In the genomic region with DNA sequence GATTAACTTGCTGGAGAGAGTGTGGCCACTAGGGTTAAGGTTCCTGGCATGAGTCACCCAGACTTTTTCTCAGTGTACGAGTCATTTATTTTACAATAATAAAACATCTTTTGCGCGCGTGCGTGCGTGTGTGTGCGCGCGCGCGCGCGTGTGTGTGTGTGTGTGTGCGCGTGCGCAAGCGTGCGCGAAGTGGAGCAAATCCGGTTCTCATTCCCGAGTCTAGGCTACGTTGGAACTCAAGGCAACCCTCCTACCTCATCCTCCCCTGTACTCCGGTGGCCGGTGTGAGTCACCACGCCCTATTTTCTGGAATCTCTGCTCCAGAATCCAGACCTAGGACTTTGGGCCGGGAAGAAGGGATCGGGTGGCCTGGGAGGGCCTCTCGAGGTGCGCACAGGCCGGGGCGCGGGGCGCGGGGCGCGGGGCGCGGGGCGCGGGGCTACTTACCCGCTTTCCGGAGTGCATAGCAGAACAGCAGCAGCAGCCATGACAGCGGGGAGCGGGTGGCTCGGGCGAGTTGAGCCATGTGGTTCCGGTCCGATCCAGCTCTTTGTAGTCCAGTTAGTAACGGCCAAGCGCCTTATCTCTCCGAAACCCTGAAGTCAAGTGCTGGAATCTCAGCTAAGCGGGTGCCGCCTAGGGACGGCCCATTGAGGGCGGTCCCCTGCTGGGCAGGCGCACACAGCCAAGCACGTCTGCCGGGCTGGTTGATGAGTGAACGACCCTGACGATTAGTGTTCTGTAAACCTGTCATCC, we compare ENCODE assay signal across 8 mouse cellular contexts. TPM values are rescaled to one million over a fixed set of nuclear protein-coding genes. Genes with fewer than 3 reads are reported as not detected.
DNase-seq lines count a peak whose midpoint lies in the region; ATAC-seq lines count a peak whose summit lies in the region.

TSS of gene Pvr (minus strand) at position 655 of the 756 bp plus-strand sequence.

- H3K4me1 ChIP-seq in embryonic facial prominence, embryonic 15.5 days = peaks cover 8% of the 10 kb centered on the region
- peaks cover 15% of the 10 kb centered on the region for H3K4me1 ChIP-seq in heart, embryonic 10.5 days
- peaks cover 5% of the 10 kb centered on the region; the same call in 1 of the 2 replicates for H3K4me1 ChIP-seq in kidney, embryonic 14.5 days (ENCODE audit: control insufficient read depth, insufficient read depth, low read length)
- peaks cover 9% of the 10 kb centered on the region; the same call in 1 of the 2 replicates for H3K4me1 ChIP-seq in limb, embryonic 15.5 days
- peaks cover 4% of the 10 kb centered on the region for H3K4me1 ChIP-seq in midbrain, embryonic 16.5 days (ENCODE audit: control insufficient read depth, insufficient read depth, low read length)

- no peaks in the 10 kb centered on the region for H3K27me3 ChIP-seq in embryonic facial prominence, embryonic 15.5 days
- H3K27me3 ChIP-seq in heart, embryonic 10.5 days (ENCODE audit: insufficient read depth, poor library complexity, severe bottlenecking) = no peaks in the 10 kb centered on the region
- H3K27me3 ChIP-seq in kidney, embryonic 14.5 days (ENCODE audit: control insufficient read depth, insufficient read depth, low read length) = no peaks in the 10 kb centered on the region
- H3K27me3 ChIP-seq in limb, embryonic 15.5 days = no peaks in the 10 kb centered on the region
- H3K27me3 ChIP-seq in midbrain, embryonic 16.5 days (ENCODE audit: control insufficient read depth, insufficient read depth, low read depth, low read length) = no peaks in the 10 kb centered on the region

- 1% methylated on average over 60 of the region's 60 CpGs for WGBS in embryonic facial prominence, embryonic 15.5 days
- WGBS in heart, embryonic 10.5 days = under 1% methylated on average over 60 of the region's 60 CpGs
- WGBS in kidney, embryonic 14.5 days = 0% methylated on average over 60 of the region's 60 CpGs
- under 1% methylated on average over 59 of the region's 60 CpGs for WGBS in limb, embryonic 15.5 days
- WGBS in midbrain, embryonic 16.5 days = 1% methylated on average over 60 of the region's 60 CpGs

- H3K9ac ChIP-seq in embryonic facial prominence, embryonic 15.5 days = peak within 1 kb of the TSS; percentile 61
- peak within 1 kb of the TSS; percentile 76 for H3K9ac ChIP-seq in kidney, embryonic 14.5 days (ENCODE audit: low read depth, low read length)
- peak within 1 kb of the TSS; percentile 74 for H3K9ac ChIP-seq in limb, embryonic 15.5 days
- H3K9ac ChIP-seq in midbrain, embryonic 16.5 days (ENCODE audit: low read depth, low read length) = peak within 1 kb of the TSS; percentile 82

- H3K27ac ChIP-seq in embryonic facial prominence, embryonic 15.5 days (replicated peaks) = peak within 1 kb of the TSS; percentile 74
- H3K27ac ChIP-seq in heart, embryonic 10.5 days = peak within 1 kb of the TSS; percentile 96
- peak within 1 kb of the TSS; percentile 63 for H3K27ac ChIP-seq in kidney, embryonic 14.5 days (ENCODE audit: low read depth, low read length)
- H3K27ac ChIP-seq in limb, embryonic 15.5 days = peak within 1 kb of the TSS; percentile 86
- H3K27ac ChIP-seq in midbrain, embryonic 16.5 days (ENCODE audit: low read length) = peak within 1 kb of the TSS; percentile 89

- DNase-seq in 3T3-L1 (ENCODE audit: low read depth, low spot score) = peak; percentile 89
- peak; percentile 90 to 91 for DNase-seq in adrenal gland, postnatal 36 days
- peak; percentile 84 for DNase-seq in heart, embryonic 10.5 days (ENCODE audit: low spot score)
- DNase-seq in spleen, postnatal 36 days (ENCODE audit: low spot score in 2 of 2) = peak; percentile 63

- no peaks in the 10 kb centered on the region for H3K9me3 ChIP-seq in embryonic facial prominence, embryonic 15.5 days (replicated peaks)
- no peaks in the 10 kb centered on the region for H3K9me3 ChIP-seq in heart, embryonic 10.5 days
- no peaks in the 10 kb centered on the region for H3K9me3 ChIP-seq in kidney, embryonic 14.5 days (ENCODE audit: control insufficient read depth, low read length)
- H3K9me3 ChIP-seq in limb, embryonic 15.5 days = no peaks in the 10 kb centered on the region
- H3K9me3 ChIP-seq in midbrain, embryonic 16.5 days (replicated peaks; ENCODE audit: control insufficient read depth, low read length, poor library complexity, severe bottlenecking) = no peaks in the 10 kb centered on the region

- ATAC-seq in embryonic facial prominence, embryonic 15.5 days (ENCODE audit: insufficient number of reproducible peaks, low FRiP score, low TSS enrichment, low read depth) = peak; percentile 87
- peak; percentile 90 for ATAC-seq in kidney, embryonic 14.5 days (ENCODE audit: low FRiP score, low TSS enrichment)
- peak; percentile 79 for ATAC-seq in limb, embryonic 15.5 days (ENCODE audit: insufficient number of reproducible peaks, low FRiP score, low TSS enrichment, low read depth)
- peak; percentile 91 for ATAC-seq in midbrain, embryonic 16.5 days

- peaks cover 19% of the 10 kb centered on the region for H3K36me3 ChIP-seq in embryonic facial prominence, embryonic 15.5 days
- H3K36me3 ChIP-seq in heart, embryonic 10.5 days = peaks cover 29% of the 10 kb centered on the region
- peaks cover 21% of the 10 kb centered on the region for H3K36me3 ChIP-seq in kidney, embryonic 14.5 days (ENCODE audit: control insufficient read depth, insufficient read depth, low read length)
- H3K36me3 ChIP-seq in limb, embryonic 15.5 days = peaks cover 21% of the 10 kb centered on the region
- peaks cover 8% of the 10 kb centered on the region for H3K36me3 ChIP-seq in midbrain, embryonic 16.5 days (ENCODE audit: control insufficient read depth, insufficient read depth, low read length)

- peak within 1 kb of the TSS; percentile 58 for H3K4me2 ChIP-seq in embryonic facial prominence, embryonic 15.5 days (replicated peaks)
- H3K4me2 ChIP-seq in kidney, embryonic 14.5 days (replicated peaks; ENCODE audit: low read depth, low read length) = peak within 1 kb of the TSS; percentile 66
- H3K4me2 ChIP-seq in limb, embryonic 15.5 days = peak within 1 kb of the TSS; percentile 66
- H3K4me2 ChIP-seq in midbrain, embryonic 16.5 days (ENCODE audit: low read length) = peak within 1 kb of the TSS; percentile 52

- peak within 1 kb of the TSS; percentile 64 for H3K4me3 ChIP-seq in embryonic facial prominence, embryonic 15.5 days (replicated peaks)
- peak within 1 kb of the TSS; percentile 92 for H3K4me3 ChIP-seq in heart, embryonic 10.5 days
- H3K4me3 ChIP-seq in kidney, embryonic 14.5 days (ENCODE audit: low read length) = peak within 1 kb of the TSS; percentile 84
- H3K4me3 ChIP-seq in limb, embryonic 15.5 days = peak within 1 kb of the TSS; percentile 68
- peak within 1 kb of the TSS; percentile 64 for H3K4me3 ChIP-seq in midbrain, embryonic 16.5 days (ENCODE audit: low read depth, low read length)

RNA-seq across cellular contexts. Expression of gene Pvr, which starts in this region (rescaled TPM):
- 10 to 100 TPM; 28.8 to 33.7 TPM for total RNA-seq in adrenal gland, postnatal 36 days (2021)
- polyA plus RNA-seq in embryonic facial prominence, embryonic 15.5 days (2015; fragmentation: Nextera tagmentation; extraction: Ambion mirVana) = 13.2 and 14.1 TPM in 2 replicates
- polyA plus RNA-seq in heart, embryonic 10.5 days (2016; fragmentation: Nextera tagmentation; extraction: Ambion mirVana) = 12.9 and 15.0 TPM in 2 replicates
- 9.6 and 10.8 TPM in 2 replicates for polyA plus RNA-seq in kidney, embryonic 14.5 days (2014; fragmentation: Nextera tagmentation; extraction: Ambion mirVana)
- 13.4 and 13.7 TPM in 2 replicates for polyA plus RNA-seq in limb, embryonic 15.5 days (2015; fragmentation: Nextera tagmentation; extraction: Ambion mirVana)
- polyA plus RNA-seq in midbrain, embryonic 16.5 days (2015; fragmentation: Nextera tagmentation; extraction: Ambion mirVana) = 9.3 and 11.5 TPM in 2 replicates

Comparison
In these comparisons a context has a peak if more than half of its experiments do, and no peak if none do; other contexts are left out.
1. Peak in every context shown above with its lines: DNase-seq, ATAC-seq, H3K4me3 ChIP-seq and H3K27ac ChIP-seq.